Mouse (Mus musculus) heart, embryonic 11.5 days (tissue): ENCODE measurements around the gene Gns. TPM values are rescaled to one million over a fixed set of nuclear protein-coding genes. Genes with fewer than 3 reads are reported as not detected.

Experiments used
- ATAC-seq: fragments of 200-750 bp; cut with Nextera tagmentation; replicated peaks from 2 replicates; pipeline ENCODE4 v1.8.0; 2017; ENCODE audit warnings: moderate library complexity; ENCODE audit not compliant: insufficient number of reproducible peaks, low FRiP score, low TSS enrichment
- H3K27ac ChIP-seq: fragments of 300-500 bp; sonication (generic); 2 replicates; pipeline ENCODE4 v1.5.1; 2014; ENCODE audit warnings: mild to moderate bottlenecking, low read depth, low read length
- H3K27me3 ChIP-seq: fragments of 300-500 bp; sonication (generic); 2 replicates; pipeline ENCODE4 v1.6.1; 2014; ENCODE audit warnings: mild to moderate bottlenecking, low read length, mixed read lengths; ENCODE audit not compliant: control insufficient read depth, insufficient read depth
- H3K36me3 ChIP-seq: fragments of 300-500 bp; sonication (generic); 2 replicates; pipeline ENCODE4 v1.6.1; 2014; ENCODE audit warnings: mild to moderate bottlenecking, low read length, moderate library complexity, mixed read lengths; ENCODE audit not compliant: control insufficient read depth, insufficient read depth
- H3K4me1 ChIP-seq: fragments of 300-500 bp; sonication (generic); 2 replicates; pipeline ENCODE4 v1.6.1; 2014; ENCODE audit warnings: low read length; ENCODE audit not compliant: control insufficient read depth, insufficient read depth
- H3K4me2 ChIP-seq: fragments of 300-500 bp; sonication (generic); 2 replicates; pipeline ENCODE4 v1.6.1; 2014; ENCODE audit warnings: mild to moderate bottlenecking, moderate library complexity
- H3K4me3 ChIP-seq: fragments of 300-500 bp; sonication (generic); 2 replicates; pipeline ENCODE4 v1.5.1; 2014; ENCODE audit warnings: low read depth, low read length
- H3K9ac ChIP-seq: fragments of 300-500 bp; sonication (generic); 2 replicates; pipeline ENCODE4 v1.6.1; 2014; ENCODE audit warnings: mild to moderate bottlenecking, low read depth, low read length, moderate library complexity
- H3K9me3 ChIP-seq: fragments of 300-500 bp; sonication (generic); replicated peaks from 2 replicates; pipeline ENCODE4 v1.6.1; 2016; ENCODE audit warnings: low read length; ENCODE audit not compliant: control insufficient read depth
- WGBS: fragments of 180-500 bp; shearing (Covaris S2); extraction: QIAGEN DNeasy Blood & Tissue Kit; methylation state at CpG from one replicate; pipeline ENCODE4 v1.1.7; 2014; ENCODE audit not compliant: insufficient replicate concordance; 5-methylcytosine and 5-hydroxymethylcytosine counted together
- polyA plus RNA-seq: library from polyadenylated mRNA; unstranded; fragments of >200 nt; fragmentation: Nextera tagmentation; extraction: Ambion mirVana; gene quantifications from 2 replicates; pipeline ENCODE4 v1.2.1, GENCODE M21; 2014

Gene Gns
- polyA plus RNA-seq: 33.6 and 38.3 TPM in 2 replicates

GRCm38 (mm10) chr10:121364801-121365564 lies at the start of gene Gns:
TSS of gene Gns (plus strand) at chr10:121365090.
- H3K4me1 ChIP-seq: peaks cover 14% of the 10 kb centered on the region
- H3K4me2 ChIP-seq: peak within 1 kb of the TSS; percentile 94
- no peaks in the 10 kb centered on the region for H3K9me3 ChIP-seq
- peak within 1 kb of the TSS; percentile 74 for H3K4me3 ChIP-seq
- peak within 1 kb of the TSS; percentile 76 for H3K9ac ChIP-seq
- no peak within 1 kb of the TSS for H3K27ac ChIP-seq
- no peaks in the 10 kb centered on the region for H3K27me3 ChIP-seq
- WGBS: 1% methylated on average over 68 of the region's 72 CpGs
- no peaks in the 10 kb centered on the region for H3K36me3 ChIP-seq
- ATAC-seq: peak; percentile 96

DNA sequence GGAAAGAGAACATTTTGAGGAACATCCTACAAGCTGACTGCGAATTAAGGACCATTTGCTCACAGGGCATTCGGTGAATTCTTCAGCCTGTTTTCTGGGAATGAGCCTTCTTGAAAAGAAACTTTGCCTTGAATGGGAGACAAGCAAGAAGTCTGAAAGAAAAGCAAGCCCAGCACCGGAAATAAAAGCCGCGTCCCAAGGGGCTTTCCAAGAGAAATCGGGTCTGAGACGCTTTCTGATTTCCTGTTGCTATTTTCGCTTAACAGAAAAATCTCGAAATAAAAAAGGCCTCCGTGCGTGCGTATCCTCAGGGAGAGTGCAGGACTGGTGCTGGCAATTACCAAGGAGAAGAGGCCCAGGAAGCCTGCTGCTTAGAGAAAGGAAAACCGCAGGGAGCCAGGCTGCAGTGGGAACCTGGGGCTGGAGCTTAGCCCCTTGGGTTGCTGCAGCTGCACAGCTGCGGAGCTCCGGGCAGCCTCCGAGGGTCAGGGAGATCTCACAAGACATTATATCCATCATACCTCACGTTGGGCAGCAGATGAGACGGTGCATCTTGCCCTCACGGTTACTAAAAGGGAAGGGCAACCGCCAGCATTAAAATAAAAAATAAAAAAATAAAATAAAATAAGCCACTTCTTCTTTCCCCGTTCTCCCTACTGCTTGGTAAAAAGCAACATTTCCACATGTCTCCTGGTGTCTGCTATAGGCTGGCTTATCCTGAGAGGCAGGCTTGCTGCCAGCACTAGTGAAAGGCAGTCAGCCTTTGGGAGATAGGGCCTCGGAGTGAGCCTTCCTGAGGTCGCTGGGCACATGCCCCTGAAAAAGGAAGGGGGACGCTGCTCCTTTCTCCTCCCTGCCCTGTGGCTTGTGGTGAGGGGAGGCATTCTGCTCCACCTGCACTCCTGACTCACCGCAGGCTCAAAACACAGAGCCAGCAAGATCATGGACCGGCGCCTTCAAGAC lies 49.3 kb upstream of the Gns start:
- Histone ChIP-seq H3K36me3 (no peaks in the 10 kb centered on the region), H3K4me1 (0 out of 2 replicates have a peak, but pooled peaks cover 4% of the 10 kb centered on the region), H3K9me3 (no peaks in the 10 kb centered on the region), H3K4me3 (no peak overlapping the region), H3K4me2 (peak overlapping the region; percentile 43), H3K27ac (no peak overlapping the region), H3K27me3 (peaks cover 28% of the 10 kb centered on the region), H3K9ac (no peak overlapping the region)
- 26% methylated on average over 27 of the region's 27 CpGs for WGBS
- no peak for ATAC-seq

- Histone ChIP-seq H3K4me3 (no peak overlapping the region), H3K9me3 (no peaks in the 10 kb centered on the region), H3K4me2 (no peak overlapping the region), H3K36me3 (no peaks in the 10 kb centered on the region), H3K9ac (no peak overlapping the region), H3K27me3 (peaks cover 22% of the 10 kb centered on the region), H3K4me1 (no peaks in the 10 kb centered on the region), H3K27ac (no peak overlapping the region)
- ATAC-seq: no peak
- WGBS: 73% methylated on average over 10 of the region's 10 CpGs
Observed at GRCm38 (mm10) chr10:121316361-121316760, 48.5 kb upstream of the Gns start.

DNA sequence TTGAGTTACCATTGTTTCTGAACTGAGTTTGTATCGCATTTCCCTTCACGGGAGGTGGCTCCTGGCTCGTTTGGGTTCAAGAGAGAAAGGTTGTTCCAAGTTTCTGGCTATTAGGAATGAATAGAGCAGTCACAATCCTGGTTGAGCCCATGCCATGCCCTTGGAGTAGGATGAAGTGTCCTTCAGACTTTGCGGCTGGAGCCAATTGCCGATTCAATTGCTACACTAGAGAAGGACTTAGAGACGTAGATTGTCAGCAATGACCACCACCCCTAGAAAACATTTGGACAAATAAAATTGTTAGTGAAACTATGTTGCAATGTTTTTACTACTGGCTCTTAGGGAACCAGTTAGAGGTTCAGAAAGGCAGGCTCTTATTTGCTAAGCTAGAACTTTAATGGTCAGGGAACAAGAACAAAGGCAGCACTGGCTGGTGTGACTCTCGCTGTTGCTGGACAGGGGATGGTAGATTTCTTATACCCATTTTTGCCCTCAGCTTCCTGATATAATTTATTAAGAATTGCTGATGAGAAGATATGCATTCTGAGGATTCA lies 46.4 kb upstream of the Gns start:
- Histone ChIP-seq H3K9me3 (no peaks in the 10 kb centered on the region), H3K4me2 (no peak overlapping the region), H3K36me3 (no peaks in the 10 kb centered on the region), H3K4me3 (no peak overlapping the region), H3K27me3 (peaks cover 11% of the 10 kb centered on the region), H3K4me1 (no peaks in the 10 kb centered on the region), H3K27ac (no peak overlapping the region), H3K9ac (no peak overlapping the region)
- WGBS: 81% methylated on average over 7 of the region's 7 CpGs
- ATAC-seq: no peak

GRCm38 (mm10) chr10:121323493-121323892 lies 41.4 kb upstream of the Gns start:
- Histone ChIP-seq H3K27me3 (no peaks in the 10 kb centered on the region), H3K4me1 (no peaks in the 10 kb centered on the region), H3K4me3 (no peak overlapping the region), H3K36me3 (no peaks in the 10 kb centered on the region), H3K4me2 (no peak overlapping the region), H3K9me3 (no peaks in the 10 kb centered on the region), H3K9ac (no peak overlapping the region), H3K27ac (no peak overlapping the region)
- no peak for ATAC-seq
- WGBS: 86% methylated on average over 7 of the region's 7 CpGs

DNA sequence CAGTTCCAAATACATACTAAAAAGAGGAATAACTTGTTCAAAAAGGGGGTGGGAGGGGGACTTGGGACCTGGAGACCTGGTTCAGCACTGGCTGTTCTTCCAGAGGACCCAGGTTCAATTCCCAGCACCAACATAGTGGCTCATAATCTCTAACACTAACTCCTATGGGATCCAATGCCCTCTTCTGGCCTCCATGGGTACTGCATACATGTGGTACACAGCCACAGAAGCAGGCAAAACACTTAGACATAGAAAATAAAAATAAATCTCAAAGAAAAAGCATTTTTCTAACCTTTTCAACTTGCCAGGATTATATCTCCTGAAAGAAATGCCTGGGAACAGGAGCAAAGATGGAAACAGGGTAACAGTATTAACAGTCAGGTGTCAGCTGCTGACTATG lies 38.7 kb upstream of the Gns start:
- ATAC-seq: no peak
- no peaks in the 10 kb centered on the region for H3K27me3 ChIP-seq

DNA sequence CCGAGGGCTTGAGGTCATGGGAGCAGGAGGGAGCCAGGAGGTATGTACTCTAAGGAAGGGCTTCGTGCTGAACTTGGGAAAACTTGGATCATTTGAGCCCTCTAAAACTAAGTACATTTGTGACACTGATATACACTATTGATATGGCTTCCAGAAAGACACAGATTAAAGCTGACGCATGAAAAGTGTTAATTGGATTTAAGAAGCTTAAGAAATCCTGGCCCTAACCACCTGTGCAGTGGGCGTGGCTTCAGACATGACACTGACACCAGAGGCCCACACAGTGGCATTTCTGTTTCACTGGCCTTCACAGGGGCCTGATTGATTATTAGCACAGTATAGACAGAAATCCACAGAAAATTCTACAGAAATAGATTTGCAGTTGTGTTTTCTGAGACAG lies 35.3 kb upstream of the Gns start:
- no peaks in the 10 kb centered on the region for H3K36me3 ChIP-seq
- ATAC-seq: no peak

More for the DNA sequence above, 38.7 kb upstream of the Gns start:
- Histone ChIP-seq H3K36me3 (no peaks in the 10 kb centered on the region), H3K27ac (no peak overlapping the region), H3K4me2 (no peak overlapping the region), H3K9ac (no peak overlapping the region), H3K4me1 (no peaks in the 10 kb centered on the region), H3K4me3 (no peak overlapping the region), H3K9me3 (no peaks in the 10 kb centered on the region)

DNA sequence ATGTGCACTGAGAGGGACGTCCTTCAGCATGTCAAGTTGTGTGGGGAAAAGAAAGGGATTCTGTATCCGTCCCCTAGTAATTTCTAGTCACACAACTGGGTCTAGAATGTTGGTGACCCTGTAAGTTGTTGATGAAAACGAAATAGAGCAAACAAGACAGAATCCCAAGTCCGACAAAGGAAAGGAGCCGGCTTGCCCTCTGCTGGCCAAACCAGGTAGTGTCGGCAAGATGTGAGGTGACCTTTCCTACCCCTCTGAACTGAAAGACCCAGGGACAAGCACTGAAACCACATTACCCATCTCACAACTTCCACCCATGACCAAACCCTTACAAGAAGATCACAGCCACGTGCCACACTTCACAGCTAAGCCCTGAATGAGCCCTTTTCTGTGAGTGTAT lies 34.0 kb upstream of the Gns start:
- no peak for ATAC-seq
- no peak overlapping the region for H3K9ac ChIP-seq
- H3K36me3 ChIP-seq: no peaks in the 10 kb centered on the region
- H3K4me1 ChIP-seq: no peaks in the 10 kb centered on the region
- H3K27me3 ChIP-seq: no peaks in the 10 kb centered on the region
- WGBS: 15% methylated on average over 7 of the region's 7 CpGs
- H3K4me2 ChIP-seq: no peak overlapping the region
- H3K9me3 ChIP-seq: no peaks in the 10 kb centered on the region
- H3K27ac ChIP-seq: no peak overlapping the region
- no peak overlapping the region for H3K4me3 ChIP-seq

More for the DNA sequence above, 35.3 kb upstream of the Gns start:
- Histone ChIP-seq H3K4me3 (no peak overlapping the region), H3K4me1 (no peaks in the 10 kb centered on the region), H3K27ac (no peak overlapping the region), H3K4me2 (no peak overlapping the region), H3K9ac (no peak overlapping the region), H3K27me3 (no peaks in the 10 kb centered on the region), H3K9me3 (no peaks in the 10 kb centered on the region)
- WGBS: 69% methylated on average over 4 of the region's 4 CpGs
